Comparison of ENCODE assay signal across 12 mouse cellular contexts in genomic region chr11:35670746-35671145, GRCm38 (mm10).
"Had no signal": no experiment of that assay in that cellular context is flagged by ENCODE, and none has a peak within 500 bp of the region (broad histone marks: within the 10 kb centered on the region; RNA-seq: fewer than 3 reads in every experiment).

No protein-coding gene starts in this region.

- H3K27ac ChIP-seq: left cerebral cortex, adult 2 months; limb, embryonic 13.5 days; liver, embryonic 14.5 days; midbrain, embryonic 13.5 days; neural tube, embryonic 13.5 days; stomach, embryonic 15.5 days had no signal

- H3K9me3 ChIP-seq: limb, embryonic 13.5 days; midbrain, embryonic 13.5 days; neural tube, embryonic 13.5 days; stomach, embryonic 15.5 days had no signal

- H3K36me3 ChIP-seq: midbrain, embryonic 13.5 days; stomach, embryonic 15.5 days had no signal

- H3K4me3 ChIP-seq: left cerebral cortex, adult 2 months; limb, embryonic 13.5 days; midbrain, embryonic 13.5 days; neural tube, embryonic 13.5 days; stomach, embryonic 15.5 days had no signal

- H3K4me2 ChIP-seq: limb, embryonic 13.5 days; midbrain, embryonic 13.5 days; neural tube, embryonic 13.5 days; stomach, embryonic 15.5 days had no signal

- H3K9ac ChIP-seq: limb, embryonic 13.5 days; liver, embryonic 14.5 days; midbrain, embryonic 13.5 days; neural tube, embryonic 13.5 days; stomach, embryonic 15.5 days had no signal

- H3K4me1 ChIP-seq: midbrain, embryonic 13.5 days; stomach, embryonic 15.5 days had no signal

- ATAC-seq: midbrain, embryonic 13.5 days had no signal

- DNase-seq: kidney, adult 18-20 months; kidney, postnatal 10 days; kidney, postnatal 4 days; lung, adult 18-20 months; right cerebral cortex, postnatal 14 days; thymus, postnatal 14 days had no signal

- H3K27me3 ChIP-seq: limb, embryonic 13.5 days; stomach, embryonic 15.5 days had no signal
